Mouse (Mus musculus): ENCODE results near the gene Slc5a3.

- TF ChIP-seq E2F4 (IDR thresholded peaks at IDR 0.05; ENCODE audit: insufficient replicate concordance, low read depth, low read length) (no peak), CTCF (conservative IDR thresholded peaks at IDR 0.05 in 1 of 2, IDR thresholded peaks at IDR 0.05 in 1 of 2; ENCODE audit: low read depth in 2 of 2, low read length in 2 of 2) (no peak), EP300 (IDR thresholded peaks at IDR 0.05; ENCODE audit: low read length) (no peak), UBTF (IDR thresholded peaks at IDR 0.05; ENCODE audit: low read depth, low read length) (no peak), GABPA (IDR thresholded peaks at IDR 0.05; ENCODE audit: insufficient replicate concordance, low read depth, low read length) (no peak), ETS1 (conservative IDR thresholded peaks at IDR 0.05; ENCODE audit: low read depth, low read length) (no peak), POLR2A (IDR thresholded peaks at IDR 0.05; ENCODE audit: low read depth, low read length) (no peak), NRF1 (IDR thresholded peaks at IDR 0.05; ENCODE audit: low read depth, low read length) (no peak), ZNF384 (IDR thresholded peaks at IDR 0.05; ENCODE audit: low read depth, low read length) (no peak), TCF12 (IDR thresholded peaks at IDR 0.05; ENCODE audit: low read depth, low read length) (no peak), MYC (IDR thresholded peaks at IDR 0.05; ENCODE audit: low read depth, low read length) (no peak), NELFE (IDR thresholded peaks at IDR 0.05; ENCODE audit: low read depth, low read length) (no peak), MXI1 (IDR thresholded peaks at IDR 0.05; ENCODE audit: low read depth, low read length) (no peak), USF2 (conservative IDR thresholded peaks at IDR 0.05; ENCODE audit: low read depth, low read length) (no peak)
Measured at GRCm38 (mm10) chr16:92016792-92017191, 41.3 kb upstream of the Slc5a3 start.

Measured in CH12.LX (cell line).